Mouse (Mus musculus) limb, embryonic 15.5 days (tissue): ENCODE measurements around the gene Cbx5. TPM values are rescaled to one million over a fixed set of nuclear protein-coding genes. Genes with fewer than 3 reads are reported as not detected.
"Not testable (repeated sequence)": the region's sequence is repeated elsewhere in the genome, so short reads cannot be mapped to it uniquely, and the experiment has no call there.

Experiments
- ATAC-seq: fragments of 200-750 bp; cut with Nextera tagmentation; 2 replicates; pipeline ENCODE4 v1.8.0; 2017; ENCODE audit warnings: low read depth, moderate TSS enrichment; ENCODE audit not compliant: insufficient number of reproducible peaks, low FRiP score, low TSS enrichment
- H3K27ac ChIP-seq: fragments of 300-500 bp; sonication (generic); 2 replicates; pipeline ENCODE4 v1.5.1; 2015; ENCODE audit warnings: moderate library complexity, mild to moderate bottlenecking, inconsistent platforms
- H3K27me3 ChIP-seq: fragments of 300-500 bp; sonication (generic); 2 replicates; pipeline ENCODE4 v1.6.1; 2015; ENCODE audit warnings: inconsistent platforms
- H3K36me3 ChIP-seq: fragments of 300-500 bp; sonication (generic); 2 replicates; pipeline ENCODE4 v1.6.1; 2015; ENCODE audit warnings: inconsistent platforms
- H3K4me1 ChIP-seq: fragments of 300-500 bp; sonication (generic); 2 replicates; pipeline ENCODE4 v1.6.1; 2015; ENCODE audit warnings: inconsistent platforms
- H3K4me2 ChIP-seq: fragments of 300-500 bp; sonication (generic); 2 replicates; pipeline ENCODE4 v1.6.1; 2015; ENCODE audit warnings: mild to moderate bottlenecking, inconsistent platforms
- H3K4me3 ChIP-seq: fragments of 300-500 bp; sonication (generic); 2 replicates; pipeline ENCODE4 v1.5.1; 2015; ENCODE audit warnings: mild to moderate bottlenecking, inconsistent platforms
- H3K9ac ChIP-seq: fragments of 300-500 bp; sonication (generic); 2 replicates; pipeline ENCODE4 v1.6.1; 2015; ENCODE audit warnings: inconsistent platforms
- H3K9me3 ChIP-seq: fragments of 300-500 bp; sonication (generic); 2 replicates; pipeline ENCODE4 v1.6.1; 2016; ENCODE audit warnings: inconsistent platforms
- WGBS: fragments of 180-500 bp; shearing (Covaris S2); methylation state at CpG from one replicate; pipeline ENCODE4 v1.1.7; 2015; 5-methylcytosine and 5-hydroxymethylcytosine counted together
- polyA plus RNA-seq: library from polyadenylated mRNA; unstranded; fragments of >200 nt; fragmentation: Nextera tagmentation; extraction: Ambion mirVana; gene quantifications from 2 replicates; pipeline ENCODE4 v1.2.1, GENCODE M21; 2015

The Cbx5 gene
- polyA plus RNA-seq, 1 experiment from 2014 or later, result 98.4 TPM

DNA sequence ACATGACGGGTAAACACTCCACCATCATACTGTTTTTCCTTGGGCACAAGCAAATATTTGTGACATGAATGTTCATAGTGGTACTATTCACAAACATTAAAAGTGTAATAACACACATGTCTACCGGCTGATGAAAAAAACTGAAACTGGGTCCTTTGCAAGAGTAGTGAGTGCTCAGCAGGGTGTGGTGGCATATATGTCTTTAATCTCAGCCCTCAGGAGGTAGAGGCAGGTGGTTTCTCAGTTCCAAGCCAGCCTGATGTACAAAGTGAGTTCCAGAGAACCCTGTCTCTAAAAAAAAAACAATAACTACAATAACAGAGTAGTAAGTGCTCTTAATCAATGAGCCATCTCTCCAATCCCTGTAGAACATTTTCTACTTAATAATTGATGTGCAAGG, 25.2 kb upstream of the Cbx5 start:
- Histone ChIP-seq H3K4me2 (no peak overlapping the region), H3K4me3 (no peak overlapping the region), H3K9me3 (no peaks in the 10 kb centered on the region), H3K9ac (no peak overlapping the region), H3K27me3 (no peaks in the 10 kb centered on the region), H3K27ac (no peak overlapping the region), H3K4me1 (0 out of 2 replicates have a peak, but pooled peaks cover 3% of the 10 kb centered on the region), H3K36me3 (no peaks in the 10 kb centered on the region)
- no peak for ATAC-seq
- WGBS, result 81% methylated on average over 2 of the region's 2 CpGs

DNA sequence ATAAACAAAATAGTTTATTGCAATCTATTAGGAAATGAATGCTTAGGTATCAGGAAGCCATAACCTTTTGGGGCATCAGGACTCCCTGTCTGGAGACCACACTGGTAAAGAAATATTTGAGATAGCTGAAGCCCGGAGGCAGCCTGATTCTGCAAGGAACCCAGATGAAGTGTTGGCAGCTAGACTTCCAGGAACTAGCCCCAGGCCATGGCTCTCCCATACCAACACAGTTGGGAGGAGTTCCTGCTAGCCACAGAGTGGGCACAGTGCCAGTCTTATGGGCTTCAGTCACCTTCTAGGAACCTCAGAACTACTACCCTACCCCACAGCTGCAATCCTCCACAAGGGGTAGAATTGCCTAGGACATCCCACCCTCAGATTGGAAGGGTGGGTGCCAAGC, 20.4 kb upstream of the Cbx5 start:
- no peaks in the 10 kb centered on the region for H3K36me3 ChIP-seq
- H3K27ac ChIP-seq, result no peak overlapping the region
- peaks cover 12% of the 10 kb centered on the region for H3K4me1 ChIP-seq
- 42% methylated on average over 1 of the region's 1 CpGs for WGBS
- no peaks in the 10 kb centered on the region; the same call in 1 of the 2 replicates for H3K27me3 ChIP-seq
- ATAC-seq, result no peak
- H3K4me2 ChIP-seq, result no peak overlapping the region
- no peak overlapping the region for H3K9ac ChIP-seq
- no peak overlapping the region for H3K4me3 ChIP-seq
- no peaks in the 10 kb centered on the region for H3K9me3 ChIP-seq

DNA sequence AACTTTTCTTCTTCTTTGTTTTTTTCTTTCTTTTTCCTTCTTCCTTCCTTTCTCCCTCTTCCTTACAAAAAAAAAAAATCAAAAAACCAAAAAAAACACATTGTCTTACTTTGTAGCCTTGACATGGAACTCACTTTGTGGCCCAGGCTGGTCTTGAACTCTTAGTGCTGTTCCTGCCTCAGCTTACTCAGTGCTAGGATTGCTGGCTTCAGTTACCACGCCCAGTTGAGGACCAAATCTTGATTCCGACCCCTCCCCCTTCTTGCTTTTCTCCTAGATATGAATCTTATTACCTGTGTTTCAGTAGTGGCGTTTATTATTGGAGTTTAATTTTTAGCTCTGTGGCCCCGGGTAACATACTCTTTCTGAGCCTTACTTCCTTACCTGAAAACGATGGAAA, 19.5 kb upstream of the Cbx5 start:
- peaks cover 19% of the 10 kb centered on the region for H3K4me1 ChIP-seq
- H3K27me3 ChIP-seq, result no peaks in the 10 kb centered on the region; the same call in 1 of the 2 replicates
- ATAC-seq, result no peak
- H3K9me3 ChIP-seq, result no peaks in the 10 kb centered on the region
- no peak overlapping the region for H3K9ac ChIP-seq
- no peak overlapping the region for H3K27ac ChIP-seq
- no peak overlapping the region for H3K4me3 ChIP-seq
- no peak overlapping the region for H3K4me2 ChIP-seq
- WGBS, result 80% methylated on average over 5 of the region's 5 CpGs
- H3K36me3 ChIP-seq, result no peaks in the 10 kb centered on the region

DNA sequence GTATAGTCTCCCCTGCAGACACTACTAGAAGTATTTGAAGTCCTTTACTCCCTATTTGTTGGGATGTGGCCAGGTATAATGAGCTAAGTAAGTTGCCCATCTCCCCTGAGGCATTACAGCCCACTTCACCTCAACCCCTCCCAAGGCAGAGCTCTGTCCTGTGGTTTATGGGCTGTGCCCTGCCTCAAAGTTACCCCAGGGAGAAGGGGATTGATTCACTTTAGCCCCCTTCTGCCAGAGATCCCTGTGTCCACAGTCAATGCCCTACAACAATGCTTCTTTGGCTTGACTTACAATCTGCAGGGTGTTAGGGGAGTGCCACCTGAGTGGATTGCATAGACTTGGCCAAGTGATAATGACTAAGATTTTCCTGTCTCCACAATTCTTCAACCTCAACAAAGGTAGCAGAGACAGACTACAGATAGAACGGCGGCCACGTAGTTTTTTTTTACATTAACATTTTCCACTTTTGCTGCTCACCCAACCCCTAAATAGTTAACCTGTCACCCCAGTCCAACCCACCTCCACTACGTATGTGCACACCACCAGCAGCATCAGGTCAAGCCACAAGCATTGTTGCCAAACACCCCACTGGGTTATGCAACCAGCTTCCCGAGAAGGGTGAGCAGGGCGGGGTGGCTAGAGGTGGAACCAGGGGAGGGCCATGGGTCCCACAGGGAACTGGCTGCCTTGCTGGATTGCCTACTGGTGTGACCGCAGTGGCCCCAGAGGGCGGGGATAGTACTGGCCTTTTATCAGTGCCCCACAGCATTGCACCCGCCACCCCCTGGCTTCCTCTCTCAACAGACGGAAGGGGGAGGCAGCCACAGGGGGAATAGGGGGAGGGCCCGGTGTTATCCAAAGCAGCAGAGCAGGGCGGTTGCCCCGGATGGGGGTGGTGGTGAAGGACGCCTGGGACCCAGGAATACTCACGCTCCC, 18.4 kb upstream of the Cbx5 start, which contains the start of gene Nfe2:
Gene Nfe2 (minus strand): TSS at position 614 of the 939 bp plus-strand sequence.
- Histone ChIP-seq H3K9ac (no peak within 1 kb of the TSS), H3K4me3 (peak within 1 kb of the TSS; percentile 0; the same call in 1 of the 2 replicates), H3K4me2 (peak within 1 kb of the TSS; percentile 32), H3K9me3 (no peaks in the 10 kb centered on the region), H3K27me3 (no peaks in the 10 kb centered on the region; the same call in 1 of the 2 replicates), H3K4me1 (peaks cover 19% of the 10 kb centered on the region), H3K36me3 (no peaks in the 10 kb centered on the region), H3K27ac (no peak within 1 kb of the TSS)
- 0 out of 2 replicates have a peak, but pooled peaks have one; percentile 37 for ATAC-seq
- 15% methylated on average over 15 of the region's 15 CpGs for WGBS

DNA sequence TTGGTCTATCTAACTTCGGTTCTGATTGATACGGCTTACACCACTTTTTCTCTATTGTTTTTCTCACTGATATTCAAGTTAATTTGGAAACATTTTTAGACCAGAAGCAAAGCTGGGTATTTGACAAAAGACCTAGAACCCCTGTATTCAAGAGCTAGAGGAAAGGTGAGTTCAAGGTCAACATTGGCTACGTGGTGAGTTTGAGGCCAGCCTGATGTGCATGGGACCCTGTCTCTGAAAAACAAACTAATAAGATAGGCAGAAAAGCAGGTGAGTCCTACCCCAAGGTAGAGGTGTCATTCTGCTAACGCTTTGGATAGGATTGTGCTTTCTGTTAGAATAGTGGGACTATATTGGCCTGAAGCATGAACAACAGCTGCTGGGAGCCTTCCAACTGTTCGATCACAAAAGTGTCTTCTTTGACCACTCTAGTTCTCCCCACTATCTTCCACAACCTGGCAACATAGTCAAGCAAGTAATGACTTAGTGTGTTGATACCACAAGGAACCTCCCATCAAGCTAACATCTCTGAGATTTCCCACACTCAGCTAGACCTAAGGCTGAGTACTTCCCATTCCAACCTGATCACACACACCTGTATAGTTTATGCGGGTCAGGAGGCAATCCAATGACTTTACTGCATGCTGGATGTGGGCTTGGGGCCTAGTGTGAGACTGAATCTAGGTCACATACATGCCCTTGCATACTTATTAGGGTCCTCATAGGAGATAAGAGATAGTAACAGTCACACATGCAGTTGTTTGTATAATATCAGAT, 16.8 kb upstream of the Cbx5 start:
- ATAC-seq, result no peak
- Histone ChIP-seq H3K4me1 (peaks cover 19% of the 10 kb centered on the region), H3K4me2 (no peak overlapping the region), H3K4me3 (no peak overlapping the region), H3K9me3 (no peaks in the 10 kb centered on the region), H3K9ac (no peak overlapping the region), H3K36me3 (no peaks in the 10 kb centered on the region), H3K27ac (no peak overlapping the region), H3K27me3 (no peaks in the 10 kb centered on the region; the same call in 1 of the 2 replicates)
- 90% methylated on average over 6 of the region's 6 CpGs for WGBS

DNA sequence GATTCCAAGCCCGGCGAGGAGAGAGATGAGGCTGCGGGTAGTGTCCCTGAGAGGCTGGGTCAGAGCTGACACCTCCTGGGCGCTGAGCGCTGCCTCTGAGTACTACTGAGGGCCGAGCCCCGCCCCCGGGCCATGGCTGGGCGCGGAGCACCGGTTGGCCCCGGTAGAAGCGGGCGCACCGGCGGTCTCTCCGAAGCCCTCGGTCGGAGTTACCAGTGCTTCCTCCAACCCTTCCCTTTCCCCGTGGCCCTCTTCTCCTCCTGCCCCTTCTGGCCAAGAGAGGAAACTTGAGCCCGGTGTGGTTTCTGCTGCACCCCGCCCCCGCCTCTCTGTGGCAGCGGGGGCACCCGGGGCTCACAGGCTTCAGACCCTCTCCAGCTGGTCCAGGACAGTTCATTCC, 15.6 kb upstream of the Cbx5 start:
- H3K9me3 ChIP-seq, result no peaks in the 10 kb centered on the region
- peak overlapping the region; percentile 36 for H3K4me3 ChIP-seq
- H3K4me2 ChIP-seq, result peak overlapping the region; percentile 80
- no peak overlapping the region for H3K27ac ChIP-seq
- H3K4me1 ChIP-seq, result peaks cover 19% of the 10 kb centered on the region
- peak; percentile 31; the same call in 1 of the 2 replicates for ATAC-seq
- H3K9ac ChIP-seq, result peak overlapping the region; percentile 31
- H3K36me3 ChIP-seq, result no peaks in the 10 kb centered on the region
- H3K27me3 ChIP-seq, result no peaks in the 10 kb centered on the region; the same call in 1 of the 2 replicates
- WGBS, result under 1% methylated on average over 23 of the region's 25 CpGs

DNA sequence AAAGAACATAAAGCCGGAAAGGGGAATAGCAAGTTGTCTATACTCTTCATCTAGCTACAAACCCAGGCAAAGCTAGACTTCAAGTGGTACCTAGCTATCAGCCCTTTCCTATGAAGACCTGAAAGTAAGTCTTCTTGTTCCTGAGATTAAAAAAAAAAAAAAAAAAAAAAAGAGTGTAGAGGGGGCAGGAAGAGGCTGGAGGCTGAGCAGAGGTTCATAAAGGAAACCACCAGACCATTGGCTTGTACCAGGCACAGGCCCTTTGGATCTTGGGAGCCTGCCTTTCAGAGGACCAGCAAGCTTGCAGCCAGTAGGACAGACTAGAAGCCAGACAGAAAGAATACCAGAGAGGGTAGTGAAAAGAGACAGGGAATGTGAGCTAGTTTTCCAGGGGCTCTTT, 13.7 kb upstream of the Cbx5 start:
- WGBS, result 91% methylated on average over 1 of the region's 1 CpGs
- Histone ChIP-seq H3K9ac (no peak overlapping the region), H3K27me3 (no peaks in the 10 kb centered on the region; the same call in 1 of the 2 replicates), H3K4me1 (peaks cover 15% of the 10 kb centered on the region), H3K4me2 (no peak overlapping the region), H3K36me3 (peaks cover 11% of the 10 kb centered on the region), H3K27ac (no peak overlapping the region), H3K9me3 (no peaks in the 10 kb centered on the region), H3K4me3 (no peak overlapping the region)
- ATAC-seq, result no peak

DNA sequence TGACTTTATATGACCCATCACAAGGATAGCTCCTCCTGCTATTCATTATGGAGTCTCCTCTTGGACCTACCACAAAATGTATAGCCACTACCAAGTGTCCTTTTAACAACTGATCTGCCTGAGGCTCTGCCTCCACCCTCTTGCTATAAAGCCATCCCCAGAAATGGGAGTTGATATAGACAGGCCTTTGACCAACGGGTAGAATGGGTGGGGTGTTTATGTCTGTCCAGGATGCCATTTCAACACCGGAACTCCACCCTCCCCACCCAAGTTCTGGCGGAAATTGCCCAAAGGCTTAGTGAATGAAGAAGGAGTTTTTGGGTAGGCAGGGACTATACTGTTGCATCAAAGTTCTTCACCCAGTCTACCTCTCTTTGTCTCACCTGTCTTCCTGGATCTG, 13.0 kb upstream of the Cbx5 start:
- H3K27me3 ChIP-seq, result no peaks in the 10 kb centered on the region

DNA sequence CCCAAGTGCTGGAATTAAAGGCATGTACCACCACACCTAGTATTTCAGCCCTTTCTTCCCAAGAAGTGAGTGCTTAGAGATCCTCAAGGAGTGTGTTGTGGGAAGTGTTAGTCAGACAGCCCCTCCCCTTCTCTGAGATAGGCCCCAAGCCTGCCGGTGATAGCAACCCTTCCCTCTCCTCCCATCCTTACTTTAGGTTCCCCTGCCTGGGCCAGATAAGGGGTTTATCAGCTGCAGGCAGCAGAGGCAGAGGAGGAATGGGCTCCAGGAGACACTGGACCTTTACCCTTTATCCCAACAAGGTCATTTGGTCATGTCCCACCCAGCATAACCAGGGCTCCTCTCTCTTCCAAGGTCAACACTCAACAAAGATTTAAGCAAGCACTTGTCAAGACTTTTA, 12.0 kb upstream of the Cbx5 start:
- WGBS, result 69% methylated on average over 1 of the region's 1 CpGs
- no peak for ATAC-seq
- peaks cover 12% of the 10 kb centered on the region for H3K4me1 ChIP-seq
- no peaks in the 10 kb centered on the region for H3K27me3 ChIP-seq
- H3K4me2 ChIP-seq, result no peak overlapping the region
- H3K4me3 ChIP-seq, result no peak overlapping the region
- no peak overlapping the region for H3K9ac ChIP-seq
- H3K36me3 ChIP-seq, result peaks cover 29% of the 10 kb centered on the region
- no peaks in the 10 kb centered on the region for H3K9me3 ChIP-seq
- no peak overlapping the region for H3K27ac ChIP-seq

More for the DNA sequence above, 13.0 kb upstream of the Cbx5 start:
- no peak overlapping the region for H3K27ac ChIP-seq
- H3K4me3 ChIP-seq, result no peak overlapping the region
- H3K4me1 ChIP-seq, result peaks cover 12% of the 10 kb centered on the region
- H3K4me2 ChIP-seq, result no peak overlapping the region
- no peak overlapping the region for H3K9ac ChIP-seq
- peaks cover 18% of the 10 kb centered on the region for H3K36me3 ChIP-seq
- ATAC-seq, result no peak
- H3K9me3 ChIP-seq, result no peaks in the 10 kb centered on the region
- 79% methylated on average over 3 of the region's 3 CpGs for WGBS

DNA sequence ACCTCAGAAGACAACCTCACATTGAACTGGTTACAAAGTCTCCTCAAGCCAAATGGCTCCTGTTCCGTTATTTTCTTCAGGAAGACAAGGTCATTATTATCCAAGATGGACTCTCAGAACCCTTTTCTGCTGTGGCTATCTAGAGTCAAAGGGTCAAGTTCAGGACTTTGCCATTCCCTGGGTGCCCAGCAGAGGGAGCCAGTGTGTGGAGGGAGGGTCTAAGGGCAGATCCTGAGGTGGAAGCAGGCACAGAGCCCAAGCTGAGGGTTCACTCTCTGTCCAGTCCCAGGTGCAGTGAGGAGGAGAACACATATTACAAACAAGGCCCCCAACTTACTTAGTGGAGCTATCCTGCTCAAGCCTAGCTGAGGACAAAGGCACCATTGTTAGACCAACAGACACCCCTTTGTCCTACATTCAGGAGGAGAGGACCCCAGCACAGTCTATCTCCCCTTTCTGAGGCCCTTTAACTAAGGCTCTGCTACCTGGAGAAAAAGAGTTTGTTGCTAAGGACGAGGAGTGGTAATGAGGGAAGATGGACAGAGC, 10.7 kb upstream of the Cbx5 start:
- H3K4me2 ChIP-seq, result no peak overlapping the region
- WGBS, result 33% methylated on average over 2 of the region's 2 CpGs
- H3K9ac ChIP-seq, result no peak overlapping the region
- peak overlapping the region; percentile 48 for H3K27ac ChIP-seq
- H3K4me1 ChIP-seq, result peaks cover 10% of the 10 kb centered on the region
- H3K36me3 ChIP-seq, result peaks cover 41% of the 10 kb centered on the region
- H3K4me3 ChIP-seq, result no peak overlapping the region
- H3K27me3 ChIP-seq, result no peaks in the 10 kb centered on the region
- no peaks in the 10 kb centered on the region for H3K9me3 ChIP-seq
- no peak for ATAC-seq

DNA sequence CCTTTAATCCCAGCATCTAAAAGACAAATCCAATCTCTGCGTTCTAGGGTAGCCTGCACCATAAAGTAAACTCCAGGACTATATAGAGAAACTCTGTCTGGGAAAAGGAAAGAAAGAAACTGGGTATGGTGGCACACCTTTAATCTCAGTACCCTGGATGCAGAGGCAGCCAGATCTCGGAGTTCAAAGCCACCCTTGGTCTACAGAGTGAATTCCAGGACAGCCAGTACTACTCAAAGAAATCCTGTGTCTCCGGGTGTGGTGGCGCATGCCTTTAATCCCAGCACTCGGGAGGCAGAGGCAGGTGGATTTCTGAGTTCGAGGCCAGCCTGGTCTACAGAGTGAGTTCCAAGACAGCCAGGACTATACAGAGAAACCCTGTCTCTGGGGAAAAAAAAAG, 9.9 kb upstream of the Cbx5 start:
- H3K36me3 ChIP-seq, result peaks cover 45% of the 10 kb centered on the region
- not testable (repeated sequence) for H3K4me2 ChIP-seq, H3K27ac ChIP-seq, H3K4me1 ChIP-seq, H3K9ac ChIP-seq, H3K27me3 ChIP-seq, H3K9me3 ChIP-seq, H3K4me3 ChIP-seq, ATAC-seq
- 82% methylated on average over 6 of the region's 6 CpGs for WGBS
